Mouse (Mus musculus) left cerebral cortex, adult 6 months (tissue): Measurements from ENCODE around the gene Mettl7b. TPM values are rescaled to one million over a fixed set of nuclear protein-coding genes. Genes with fewer than 3 reads are reported as not detected.

Source experiments
- long read RNA-seq, 2 experiments: library from polyadenylated mRNA; unstranded; transcript quantifications; one replicate each; pipeline ENCODE4 v2.0.0; 2019 to 2020
- polyA plus RNA-seq: library from polyadenylated mRNA; unstranded; fragments of <200 nt; fragmentation: Nextera tagmentation; gene quantifications from 2 replicates; pipeline ENCODE4 v1.2.3, GENCODE M21; 2021

Gene Mettl7b
- polyA plus RNA-seq: not detected in 2 replicates
- long read RNA-seq, experiment 1: 0 reads
- long read RNA-seq, experiment 2: 0 reads

GRCm38 (mm10) chr10:128960590-128961584 is at the start of gene Mettl7b:
Gene Mettl7b, minus strand, starts transcription at chr10:128960988.

GRCm38 (mm10) chr10:129010288-129010841 is 49.6 kb upstream of the Mettl7b start, which contains the start of gene Olfr763:
Gene Olfr763, plus strand, starts transcription at chr10:129010791.

DNA sequence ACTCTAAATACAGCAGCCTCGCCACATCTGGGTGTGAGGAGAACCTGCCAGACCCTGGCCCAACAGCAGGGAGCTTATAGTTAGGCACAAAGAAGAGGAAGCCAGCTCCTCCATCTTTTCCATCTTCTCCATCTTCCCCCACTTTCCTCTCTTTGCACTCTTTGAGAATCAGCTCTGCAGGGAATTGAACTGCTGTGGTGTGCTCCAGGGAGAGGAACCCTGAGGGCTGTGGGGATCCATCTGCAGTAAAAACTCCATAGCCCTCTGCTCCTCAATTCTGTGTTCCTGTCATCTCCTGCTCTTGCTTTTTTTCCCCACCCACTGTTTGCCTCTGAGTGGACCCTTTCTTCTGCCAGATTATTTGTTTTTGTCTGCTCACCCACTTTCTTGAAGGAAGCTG is 28.3 kb upstream of the Mettl7b start, which contains the start of gene Olfr9:
Gene Olfr9 (plus strand): TSS at position 301 of the 400 bp plus-strand sequence.

DNA sequence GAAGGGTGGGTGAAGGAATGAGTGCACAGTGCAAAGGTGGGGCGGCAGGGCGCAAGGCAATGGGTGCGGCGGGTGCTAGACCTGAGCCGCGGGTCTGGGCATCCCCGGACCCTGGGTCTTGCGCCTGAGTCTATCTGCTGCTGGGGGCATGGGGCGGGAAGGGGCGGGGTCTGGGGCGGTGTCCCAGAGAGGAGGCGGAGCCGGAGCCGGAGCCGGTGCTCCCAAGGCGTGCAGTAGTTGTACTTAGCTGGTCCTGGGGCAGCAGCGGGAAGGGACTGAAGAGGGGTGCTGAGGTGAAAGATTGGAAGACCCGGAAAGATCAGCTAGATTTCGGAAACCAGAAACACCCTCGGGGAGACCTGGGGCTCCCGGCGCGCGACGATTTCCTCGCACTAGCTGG is 27.2 kb downstream of the Mettl7b start, which contains the start of gene Itga7:
Gene Itga7 (plus strand): TSS at position 245 of the 400 bp plus-strand sequence.

GRCm38 (mm10) chr10:128923935-128924334 is 36.9 kb downstream of the Mettl7b start, which contains the start of gene Bloc1s1:
Gene Bloc1s1, minus strand, starts transcription at chr10:128924035.

DNA sequence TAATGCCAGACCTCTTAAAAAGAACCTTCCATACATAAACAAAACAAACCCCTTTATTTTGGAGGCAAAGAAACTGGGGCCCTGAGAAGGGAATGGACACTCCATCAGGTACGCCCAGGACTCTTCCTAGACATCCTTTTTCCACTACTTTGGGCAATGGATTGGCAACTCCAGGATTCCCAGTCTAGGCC is 38.1 kb downstream of the Mettl7b start, which contains the start of gene Rdh5:
Gene Rdh5 (minus strand): TSS at position 67 of the 191 bp plus-strand sequence.

Other genes with a start within 250 kb of the Mettl7b start
- 4.4 and 4.6 TPM in 2 replicates for gene Dgka, start 216.1 kb downstream of the Mettl7b start, polyA plus RNA-seq
- gene Pym1, start 213.1 kb downstream of the Mettl7b start, polyA plus RNA-seq: 6.4 and 11.2 TPM in 2 replicates
- 0.12 and 0.13 TPM in 2 replicates for gene Mmp19, start 170.1 kb downstream of the Mettl7b start, polyA plus RNA-seq
- 16.9 and 25.3 TPM in 2 replicates for gene Dnajc14, start 156.9 kb downstream of the Mettl7b start, polyA plus RNA-seq
- 3.4 and 3.7 TPM in 2 replicates for gene Tmem198b, start 156.6 kb downstream of the Mettl7b start, polyA plus RNA-seq
- 113 and 124 TPM in 2 replicates for gene Sarnp, start 143.7 kb downstream of the Mettl7b start, polyA plus RNA-seq
- 21.7 and 22.4 TPM in 2 replicates for gene Ormdl2, start 139.3 kb downstream of the Mettl7b start, polyA plus RNA-seq
- 2.9 and 4.7 TPM in 2 replicates for gene Gdf11, start 69.3 kb downstream of the Mettl7b start, polyA plus RNA-seq
- gene Cd63, start 60.0 kb downstream of the Mettl7b start, polyA plus RNA-seq: 156 and 164 TPM in 2 replicates
- 7.4 and 8.4 TPM in 2 replicates for gene Rdh5, start 38.1 kb downstream of the Mettl7b start, polyA plus RNA-seq
- 336 and 357 TPM in 2 replicates for gene Bloc1s1, start 37.0 kb downstream of the Mettl7b start, polyA plus RNA-seq
- 2.2 and 2.5 TPM in 2 replicates for gene Itga7, start 27.2 kb downstream of the Mettl7b start, polyA plus RNA-seq
- not detected in 2 replicates for gene Olfr9, start 28.4 kb upstream of the Mettl7b start, polyA plus RNA-seq
- gene Olfr763, start 49.8 kb upstream of the Mettl7b start, polyA plus RNA-seq: not detected in 2 replicates
- gene Olfr764-ps1, start 78.9 kb upstream of the Mettl7b start, polyA plus RNA-seq: not detected in 2 replicates
- not detected in 2 replicates for gene Olfr765, start 89.0 kb upstream of the Mettl7b start, polyA plus RNA-seq
- gene Olfr766-ps1, start 108.0 kb upstream of the Mettl7b start, polyA plus RNA-seq: not detected in 2 replicates
- gene Olfr767, start 121.9 kb upstream of the Mettl7b start, polyA plus RNA-seq: not detected in 2 replicates
- not detected in 2 replicates for gene Olfr768, start 138.4 kb upstream of the Mettl7b start, polyA plus RNA-seq
- gene Olfr769, start 156.9 kb upstream of the Mettl7b start, polyA plus RNA-seq: not detected in 2 replicates
- not detected in 2 replicates for gene Olfr770, start 178.0 kb upstream of the Mettl7b start, polyA plus RNA-seq
- gene Olfr771, start 203.8 kb upstream of the Mettl7b start, polyA plus RNA-seq: not detected in 2 replicates
- gene Olfr772, start 216.9 kb upstream of the Mettl7b start, polyA plus RNA-seq: not detected in 2 replicates
- not detected in 2 replicates for gene Olfr773, start 226.4 kb upstream of the Mettl7b start, polyA plus RNA-seq